Mouse (Mus musculus): ENCODE measurements around the gene Art5. TPM values are rescaled to one million over a fixed set of nuclear protein-coding genes. Genes with fewer than 3 reads are reported as not detected.

Art5 gene
- 0.15 and 0.66 TPM in 2 replicates for polyA plus RNA-seq (2012; rRNA removed)

DNA sequence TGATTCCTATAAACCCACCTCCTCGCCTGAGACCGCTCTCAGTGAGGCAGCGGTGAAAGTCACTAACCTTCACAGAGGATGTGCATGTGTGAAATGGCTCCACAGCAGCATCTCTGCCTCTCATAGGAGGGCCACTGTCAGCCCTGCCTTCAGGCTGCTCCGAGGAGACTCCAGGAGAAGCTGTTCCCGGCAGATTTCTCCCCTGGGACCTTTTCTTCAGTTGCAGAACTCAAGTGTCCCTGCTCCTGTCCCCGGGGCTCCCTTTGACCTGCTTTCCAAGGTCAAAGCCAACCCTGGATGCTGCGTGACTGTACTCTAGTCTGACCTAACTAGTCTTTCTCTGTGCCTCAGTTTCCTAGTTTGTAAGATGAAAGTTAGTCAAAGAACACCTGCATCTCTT, at the start of gene Art5:
TSS of gene Art5 (minus strand) at position 319 of the 400 bp plus-strand sequence.
- DNase-seq (ENCODE audit: low read depth) = no peak

DNA sequence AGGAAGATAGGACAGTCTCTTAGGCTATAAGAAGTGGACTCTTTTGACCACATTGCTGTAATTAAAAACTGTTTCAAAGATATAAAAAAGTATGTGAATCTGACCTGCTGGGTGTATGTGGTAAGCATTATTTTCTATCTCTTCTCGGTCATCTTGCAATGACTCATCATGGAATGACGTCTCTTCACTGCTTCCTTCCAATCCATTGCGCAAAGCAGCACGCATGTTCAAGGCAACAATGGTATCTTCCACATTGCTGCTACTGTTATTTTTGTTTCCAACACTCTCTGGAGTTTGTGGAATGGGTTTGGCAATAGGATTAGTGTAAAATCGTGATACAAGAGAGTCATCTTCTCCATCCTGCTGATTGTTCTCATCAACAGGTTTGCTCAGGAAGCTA, 44.4 kb upstream of the Art5 start:
- peak; percentile 9 for DNase-seq (ENCODE audit: low read depth)

DNA sequence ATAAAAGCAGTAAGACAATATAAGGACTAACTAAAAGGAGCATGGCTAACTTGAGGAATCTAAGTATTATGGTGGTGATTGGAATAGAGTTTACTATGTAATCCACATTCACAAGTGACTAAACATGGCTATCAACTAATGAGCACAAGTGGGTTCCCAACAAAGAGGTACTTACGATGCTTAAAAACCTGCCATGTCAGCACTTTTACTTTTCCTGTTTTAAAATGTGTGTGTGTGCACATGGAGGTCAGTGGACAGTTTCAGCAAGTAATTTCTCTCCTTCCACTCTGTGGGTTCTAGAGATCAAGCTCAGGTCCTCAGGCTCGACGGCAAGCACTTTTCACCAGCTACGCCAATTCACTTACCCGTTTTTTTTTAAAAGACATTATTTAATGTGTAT, 28.6 kb upstream of the Art5 start:
- no peak for DNase-seq (ENCODE audit: low read depth)

DNA sequence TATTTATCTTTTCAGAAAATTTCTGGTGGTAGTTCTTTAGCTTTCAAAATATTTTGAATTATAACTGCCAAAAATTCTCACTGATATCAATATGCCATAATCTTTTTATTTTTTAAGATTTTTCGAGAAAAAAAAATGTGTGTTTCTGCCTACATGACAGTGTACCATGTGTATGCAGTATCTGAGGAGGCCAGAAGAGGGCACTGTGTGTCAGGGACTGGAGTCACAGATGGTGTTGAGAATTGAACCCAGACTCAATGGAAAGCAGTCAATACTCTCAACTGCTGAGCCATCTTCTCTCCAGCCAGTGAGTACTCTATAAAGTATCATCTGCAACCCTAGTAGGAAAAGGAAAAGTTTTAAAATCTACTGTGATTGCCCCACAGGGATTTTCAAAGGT, 28.2 kb upstream of the Art5 start:
- DNase-seq (ENCODE audit: low read depth) = no peak

DNA sequence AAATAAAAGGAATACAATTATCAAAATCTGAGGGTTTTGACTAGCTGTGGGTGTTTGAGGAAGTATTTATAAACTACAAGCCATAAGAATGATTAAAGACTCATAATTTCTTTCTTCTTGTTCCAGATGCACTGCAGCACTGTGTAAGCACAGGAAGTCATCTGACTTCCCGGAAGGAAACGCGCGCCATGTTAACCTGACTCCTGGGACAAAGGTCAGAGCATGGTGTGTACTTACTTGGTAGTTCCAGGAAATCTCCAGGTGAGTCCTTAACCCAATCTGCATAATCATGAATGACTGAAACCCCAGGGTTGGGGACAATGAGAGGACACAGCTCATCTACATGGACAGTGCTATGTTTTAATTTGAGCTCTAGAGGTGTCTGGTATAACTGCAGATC, 23.1 kb upstream of the Art5 start:
- DNase-seq (ENCODE audit: low read depth) = no peak

DNA sequence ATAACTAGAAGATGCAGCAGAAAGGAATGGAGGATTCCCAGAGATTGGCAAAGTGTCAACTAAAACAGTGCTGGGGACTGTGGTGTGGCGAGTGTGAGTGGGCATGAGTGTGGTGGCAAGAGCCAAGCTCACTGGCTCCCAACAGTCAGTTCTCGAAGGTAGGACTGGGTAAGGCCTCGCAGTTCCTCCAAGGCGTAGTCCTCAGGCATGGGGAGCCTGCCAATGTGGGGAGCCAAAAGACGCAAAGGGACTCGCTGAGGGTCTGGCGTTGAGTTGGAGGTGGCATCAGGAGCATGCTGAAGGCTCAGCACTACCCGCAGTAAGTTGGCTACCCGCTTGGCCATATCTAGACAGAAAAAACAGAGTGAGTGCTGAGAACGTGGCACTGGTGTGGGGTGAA, 11.0 kb upstream of the Art5 start:
- no peak for DNase-seq (ENCODE audit: low read depth)

DNA sequence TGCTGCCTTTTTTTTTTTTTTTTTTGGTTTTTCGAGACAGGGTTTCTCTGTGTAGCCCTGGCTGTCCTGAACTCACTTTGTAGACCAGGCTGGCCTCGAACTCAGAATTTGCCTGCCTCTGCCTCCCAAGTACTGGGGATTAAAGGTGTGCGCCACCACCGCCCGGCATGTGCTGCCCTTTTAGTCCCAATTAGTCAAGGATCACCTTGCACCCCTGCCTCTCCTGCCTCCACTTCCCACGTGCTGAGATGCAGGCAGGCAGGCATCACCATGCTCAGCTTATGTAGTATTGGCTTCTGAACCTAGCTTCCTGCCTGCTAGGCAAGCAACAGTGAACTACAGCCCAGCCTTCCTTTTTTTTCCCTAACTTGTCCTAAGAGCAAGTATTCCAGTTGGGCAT, 8.1 kb upstream of the Art5 start:
- no peak for DNase-seq (ENCODE audit: low read depth)

DNA sequence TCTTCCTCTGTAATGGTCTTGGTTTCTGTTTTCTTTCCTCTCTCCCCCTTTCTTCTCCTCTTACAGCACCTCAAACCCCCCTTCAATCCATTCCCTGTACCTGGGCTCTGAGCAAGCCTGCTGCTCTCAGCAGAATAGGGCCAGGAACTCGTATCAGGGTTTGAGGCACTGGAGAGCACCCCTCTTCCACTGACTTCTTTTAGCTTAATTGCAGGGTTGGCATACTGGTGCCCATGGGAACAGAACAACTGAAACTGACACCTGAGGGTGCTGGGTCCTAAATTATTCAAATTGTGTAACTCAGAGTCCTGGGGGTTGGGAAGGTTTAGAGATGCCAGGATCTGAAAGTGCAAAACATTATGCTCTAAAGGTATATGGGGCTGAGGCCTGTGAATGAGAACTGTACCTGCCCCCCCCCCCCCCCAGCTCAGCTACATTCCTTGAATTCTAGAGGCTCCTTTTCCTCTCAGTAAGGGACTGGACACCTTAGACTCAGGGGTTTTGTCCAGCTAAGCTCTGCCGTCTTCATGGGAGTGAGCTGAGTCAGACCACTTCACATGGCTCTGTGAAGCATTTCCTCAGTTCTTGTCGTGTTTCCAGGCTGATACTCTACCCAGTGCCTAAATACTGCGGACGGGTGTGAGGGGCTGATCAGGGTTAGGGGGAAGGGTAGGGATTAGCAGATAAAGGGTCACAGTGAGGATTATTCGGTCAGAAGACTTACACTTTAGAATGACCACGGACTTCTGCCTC, 7.5 kb upstream of the Art5 start, which contains the start of gene Chrna10:
TSS of gene Chrna10 (minus strand) at position 250 of the 753 bp plus-strand sequence.
- DNase-seq (ENCODE audit: low read depth) = no peak

DNA sequence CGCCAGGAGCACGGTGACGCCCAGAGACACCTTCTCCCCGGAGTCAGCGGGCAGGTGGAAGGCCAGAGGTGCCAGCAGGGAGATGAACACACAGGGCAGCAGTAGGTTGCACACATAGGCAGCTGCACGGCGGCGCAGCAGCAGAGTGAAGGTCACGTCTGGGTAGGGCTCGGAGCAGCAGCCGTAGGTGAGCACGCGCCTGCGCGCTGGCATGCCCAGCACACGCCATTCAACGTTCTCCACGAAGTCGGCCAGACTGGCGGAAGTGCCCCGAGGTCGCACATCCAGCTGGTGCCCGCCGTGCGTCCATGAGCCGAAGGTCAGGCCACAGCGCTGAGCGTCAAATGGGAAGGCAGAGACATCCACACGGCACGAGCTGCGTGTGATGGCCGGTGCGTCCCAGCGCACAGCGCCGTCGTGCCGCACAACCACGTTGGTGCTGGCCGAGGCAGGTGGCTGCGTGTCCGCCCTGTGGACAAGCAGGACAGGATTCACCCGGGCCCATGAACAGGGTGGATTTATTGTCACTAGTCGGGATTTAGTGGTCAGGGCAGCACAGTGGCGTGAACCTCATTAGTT, 4.0 kb upstream of the Art5 start:
- DNase-seq (ENCODE audit: low read depth) = no peak

DNA sequence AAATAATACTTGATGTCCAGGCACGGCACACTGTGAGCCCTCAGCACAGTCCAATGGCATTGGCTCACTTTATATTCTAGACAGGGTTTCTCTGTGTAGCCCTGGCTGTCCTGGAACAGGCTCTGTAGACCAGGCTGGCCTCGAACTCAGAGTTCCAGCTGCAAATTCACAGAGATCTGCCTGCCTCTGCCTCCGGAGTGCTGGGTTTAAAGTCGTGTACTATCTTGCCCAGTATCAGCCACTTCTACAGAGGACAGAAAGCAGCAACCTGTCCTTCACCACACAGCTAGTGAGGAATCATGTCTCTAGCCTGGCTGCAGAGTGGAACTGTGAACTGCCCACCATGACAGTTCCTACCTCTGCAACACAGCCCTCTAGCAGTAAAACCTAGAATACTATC, 457 bp upstream of the Art5 start:
- no peak for DNase-seq (ENCODE audit: low read depth)

DNA sequence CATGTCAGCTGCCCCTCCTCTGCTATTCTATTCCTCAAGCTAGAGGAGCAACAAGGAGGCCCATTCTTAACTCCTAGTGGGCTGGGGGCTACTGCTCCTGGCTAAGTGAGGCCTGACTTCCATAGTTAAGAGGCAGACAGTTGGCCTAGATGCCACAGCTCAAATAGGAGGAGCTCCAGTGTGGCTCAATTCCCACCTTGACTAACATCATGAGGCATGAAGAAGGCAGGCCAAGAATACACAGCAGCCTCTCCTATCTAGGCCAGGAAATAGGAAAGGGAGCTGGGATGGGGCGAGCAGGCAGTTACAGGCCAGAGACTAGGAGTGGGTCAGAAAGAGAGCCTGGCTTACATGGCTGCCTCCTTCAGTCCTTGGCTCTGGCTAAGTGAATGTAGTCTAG, 1.1 kb downstream of the Art5 start:
- DNase-seq (ENCODE audit: low read depth) = no peak

DNA sequence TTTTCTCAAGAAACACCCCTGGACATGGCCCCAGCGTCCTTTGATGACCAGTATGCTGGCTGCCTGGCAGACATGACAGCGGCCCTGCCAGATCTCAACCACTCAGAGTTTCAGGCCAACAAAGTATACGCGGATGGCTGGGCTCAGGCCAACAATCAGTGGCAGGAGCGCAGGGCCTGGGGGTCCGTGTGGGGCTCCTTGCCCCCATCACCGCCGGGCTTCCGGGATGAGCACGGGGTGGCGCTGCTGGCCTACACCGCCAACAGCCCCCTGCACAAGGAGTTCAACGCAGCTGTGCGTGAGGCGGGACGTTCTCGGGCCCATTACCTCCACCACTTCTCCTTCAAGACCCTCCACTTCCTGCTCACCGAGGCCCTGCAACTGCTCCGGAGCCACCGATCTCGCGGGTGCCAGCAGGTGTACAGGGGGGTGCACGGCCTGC, 2.6 kb downstream of the Art5 start:
- no peak for DNase-seq (ENCODE audit: low read depth)

DNA sequence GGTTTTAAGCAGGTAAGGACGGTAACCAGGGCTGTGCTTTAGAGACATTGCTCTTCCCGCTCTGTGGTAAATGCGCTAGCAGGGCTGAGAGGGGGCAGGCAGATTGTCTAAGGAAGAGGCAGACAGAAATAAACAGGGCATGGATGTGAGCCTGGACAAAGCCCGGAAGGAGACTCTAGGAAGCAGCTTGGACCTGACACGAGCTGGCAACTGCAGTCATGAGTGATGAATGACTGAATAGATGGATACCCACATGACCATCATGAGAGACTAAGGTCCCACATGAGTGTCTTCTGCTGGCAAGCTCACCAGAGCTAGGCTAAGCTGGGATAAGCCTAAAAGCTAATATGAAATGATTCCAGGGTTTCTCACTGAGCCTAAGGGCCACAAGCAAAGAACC, 5.2 kb downstream of the Art5 start:
- no peak for DNase-seq (ENCODE audit: low read depth)

DNA sequence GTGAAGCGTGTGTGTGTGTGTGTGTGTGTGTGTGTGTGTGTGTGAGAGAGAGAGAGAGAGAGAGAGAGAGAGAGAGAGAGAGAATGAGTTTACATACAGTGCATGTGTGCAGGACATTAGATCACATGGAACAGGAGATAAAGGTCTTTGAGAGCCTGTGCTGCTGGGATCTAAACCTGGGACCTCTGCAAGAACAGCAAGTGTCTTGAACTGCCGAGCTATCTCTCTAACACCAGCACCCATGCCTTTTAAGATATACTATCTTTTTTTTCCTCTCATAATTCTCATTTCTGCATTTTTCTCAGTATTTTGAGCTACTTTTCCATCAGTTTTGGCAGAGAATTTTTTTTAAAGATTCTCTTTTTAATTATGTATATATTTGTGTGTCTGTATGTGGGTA, 5.7 kb downstream of the Art5 start:
- no peak for DNase-seq (ENCODE audit: low read depth)

DNA sequence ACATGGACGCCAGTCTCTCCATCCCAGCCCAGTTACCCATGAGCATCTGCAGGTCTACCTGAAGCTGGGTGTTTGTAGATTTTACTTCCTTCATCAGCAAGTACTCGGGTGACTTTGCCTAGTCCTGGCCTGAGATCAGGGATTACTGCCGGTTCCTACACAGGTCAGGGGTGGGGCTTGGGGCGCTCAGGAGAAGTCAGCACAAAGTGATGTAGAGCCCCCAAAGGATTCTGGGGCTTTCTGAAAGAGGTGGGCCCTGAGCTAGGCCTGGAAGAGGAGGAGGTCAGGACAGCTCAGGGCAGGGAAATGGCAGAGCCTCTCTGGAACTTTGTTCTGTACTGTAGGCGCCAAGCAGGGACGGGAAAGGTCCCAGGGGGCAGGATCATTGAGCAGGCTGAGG, 6.6 kb downstream of the Art5 start:
- DNase-seq (ENCODE audit: low read depth) = no peak

DNA sequence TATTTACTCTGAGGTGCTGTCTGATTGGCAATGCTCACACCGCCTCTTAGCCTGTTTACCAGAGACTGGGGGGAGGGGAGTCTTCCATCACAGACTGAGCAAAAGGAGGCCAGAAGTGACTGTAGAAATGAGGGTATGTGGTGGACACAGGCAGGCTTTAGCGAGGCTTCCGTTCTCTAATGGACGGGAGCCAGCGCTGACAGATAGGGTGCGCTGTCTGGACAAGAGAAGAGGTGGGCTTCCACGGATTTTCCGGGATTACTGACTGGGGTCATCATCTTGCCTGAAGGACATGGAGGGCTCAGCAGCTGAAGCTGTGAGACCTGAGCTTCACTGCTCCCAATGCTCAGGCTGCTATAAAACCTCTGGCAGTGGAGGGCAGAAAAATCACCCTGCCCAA, 7.0 kb downstream of the Art5 start:
- DNase-seq (ENCODE audit: low read depth) = no peak

DNA sequence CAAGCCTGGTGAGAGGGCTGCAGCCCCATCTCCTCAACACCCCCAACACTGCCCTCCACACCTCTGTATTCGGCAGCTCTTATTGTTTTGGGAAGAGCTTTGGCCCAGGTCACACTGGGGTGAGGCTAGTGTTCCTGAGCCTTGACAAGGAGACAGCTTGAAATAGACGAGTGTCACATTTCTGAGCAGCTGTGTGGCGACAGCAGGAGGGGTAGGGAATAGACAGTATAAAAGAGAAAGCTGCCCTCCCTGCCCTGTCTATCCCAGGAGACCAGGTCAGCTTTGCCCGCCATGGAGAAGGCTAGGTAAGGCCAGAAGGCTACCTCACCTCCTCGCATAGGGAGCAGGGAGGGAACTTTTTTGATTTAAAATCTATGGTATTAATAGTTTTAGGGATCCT, 7.8 kb downstream of the Art5 start, which contains the start of gene Art1:
TSS of gene Art1 (plus strand) at position 257 of the 400 bp plus-strand sequence.
- DNase-seq (ENCODE audit: low read depth) = no peak

DNA sequence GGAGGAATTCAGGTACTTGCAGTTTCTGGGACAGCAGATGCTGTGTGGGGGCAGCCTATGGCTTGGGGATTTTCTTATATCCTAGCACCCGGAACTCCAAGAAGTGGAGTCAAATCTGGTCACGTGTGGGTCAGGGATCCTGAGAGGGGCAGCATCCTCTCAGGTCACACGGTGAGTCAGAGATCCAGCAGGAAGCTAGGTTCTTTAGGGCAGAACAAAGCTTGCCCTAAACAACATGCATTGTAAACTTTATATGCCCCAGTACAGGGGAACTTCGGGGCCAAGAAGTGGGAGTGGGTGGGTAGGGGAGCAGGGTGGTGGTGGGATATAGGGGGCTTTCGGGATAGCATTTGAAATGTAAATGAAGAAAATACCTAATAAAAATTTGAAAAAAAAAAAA, 8.4 kb downstream of the Art5 start:
- DNase-seq (ENCODE audit: low read depth) = no peak

DNA sequence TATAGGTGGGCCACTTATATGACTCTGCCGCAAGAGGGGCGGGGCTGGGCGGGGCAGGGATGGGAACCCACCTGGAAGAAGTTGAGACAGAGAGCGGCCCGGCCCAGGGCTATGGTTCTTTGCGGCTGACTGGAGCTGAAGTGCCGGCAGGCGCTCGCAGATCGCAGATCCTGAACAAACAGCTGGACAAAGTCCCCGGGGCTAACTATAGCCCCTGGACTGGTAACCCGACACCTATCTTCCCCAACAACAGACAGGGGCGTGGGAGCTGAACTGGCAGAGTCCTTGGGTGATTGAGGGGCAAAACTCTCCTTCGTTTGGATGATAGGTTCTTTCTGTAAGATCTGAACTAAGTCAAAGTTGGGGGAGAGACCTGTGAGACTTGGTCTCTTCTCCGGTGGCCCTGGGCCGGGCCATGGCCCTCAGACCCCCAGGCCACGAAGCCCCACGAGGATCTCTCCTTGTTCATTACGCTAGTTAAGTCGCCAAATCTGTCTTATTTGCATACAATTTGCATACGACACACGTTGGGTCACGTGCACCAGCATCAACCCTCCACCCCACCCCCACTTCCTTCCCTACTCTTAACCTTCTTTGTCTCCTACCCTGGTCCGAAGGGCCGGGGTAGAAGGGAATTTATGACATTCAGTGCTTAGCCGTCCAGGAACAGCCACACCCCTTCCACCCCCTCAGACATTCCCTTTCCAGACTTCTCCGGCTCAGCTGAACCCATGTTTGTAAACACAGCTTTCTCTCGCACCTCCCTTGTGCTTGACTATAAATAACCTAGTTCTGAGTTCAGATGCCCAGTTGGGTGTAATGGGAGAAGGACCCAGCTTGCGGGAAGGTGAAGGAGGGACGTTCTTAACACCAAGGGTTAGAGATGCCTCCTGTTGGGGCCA, 9.3 kb downstream of the Art5 start:
- no peak for DNase-seq (ENCODE audit: low read depth)

DNA sequence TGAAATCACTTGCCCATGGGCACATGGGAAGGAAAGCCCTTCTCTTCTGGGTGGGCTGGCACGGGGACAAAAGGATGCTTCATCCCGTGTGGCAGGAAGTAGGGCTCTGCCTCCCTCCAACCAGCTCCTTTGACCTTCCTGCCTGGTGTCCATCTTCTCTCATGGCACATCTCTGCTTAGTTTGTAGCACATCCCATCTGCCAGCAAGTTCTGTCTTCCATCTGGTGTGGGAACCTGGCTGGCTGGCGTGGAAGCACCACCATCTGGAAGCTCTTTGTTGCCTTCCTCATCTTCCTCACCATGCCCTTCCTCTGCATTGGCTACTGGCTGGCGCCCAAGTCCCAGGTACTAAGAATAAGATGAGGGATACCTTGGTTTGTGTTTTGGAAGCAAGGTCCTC, 22.0 kb downstream of the Art5 start:
- DNase-seq (ENCODE audit: low read depth) = no peak

DNA sequence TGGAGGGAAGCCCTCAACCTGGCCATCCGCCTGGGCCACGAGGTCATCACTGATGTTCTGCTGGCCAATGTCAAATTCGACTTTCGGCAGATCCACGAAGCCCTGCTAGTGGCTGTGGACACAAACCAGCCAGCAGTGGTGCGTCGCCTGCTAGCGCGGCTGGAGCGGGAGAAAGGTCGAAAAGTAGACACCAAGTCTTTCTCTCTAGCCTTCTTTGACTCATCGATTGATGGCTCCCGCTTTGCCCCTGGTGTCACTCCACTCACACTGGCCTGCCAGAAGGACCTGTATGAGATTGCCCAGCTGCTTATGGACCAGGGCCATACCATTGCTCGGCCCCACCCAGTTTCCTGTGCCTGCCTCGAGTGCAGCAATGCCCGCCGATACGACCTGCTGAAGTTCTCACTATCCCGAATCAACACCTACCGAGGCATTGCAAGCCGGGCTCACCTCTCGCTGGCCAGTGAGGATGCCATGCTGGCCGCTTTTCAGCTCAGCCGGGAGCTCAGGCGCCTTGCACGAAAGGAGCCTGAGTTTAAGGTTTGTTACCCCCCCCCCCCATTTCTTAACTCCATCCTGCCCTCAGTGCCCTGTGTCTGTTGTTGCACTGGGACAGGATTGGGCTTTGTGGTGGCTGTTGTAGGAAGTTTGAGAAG, 25.1 kb downstream of the Art5 start:
- DNase-seq (ENCODE audit: low read depth) = no peak

DNA sequence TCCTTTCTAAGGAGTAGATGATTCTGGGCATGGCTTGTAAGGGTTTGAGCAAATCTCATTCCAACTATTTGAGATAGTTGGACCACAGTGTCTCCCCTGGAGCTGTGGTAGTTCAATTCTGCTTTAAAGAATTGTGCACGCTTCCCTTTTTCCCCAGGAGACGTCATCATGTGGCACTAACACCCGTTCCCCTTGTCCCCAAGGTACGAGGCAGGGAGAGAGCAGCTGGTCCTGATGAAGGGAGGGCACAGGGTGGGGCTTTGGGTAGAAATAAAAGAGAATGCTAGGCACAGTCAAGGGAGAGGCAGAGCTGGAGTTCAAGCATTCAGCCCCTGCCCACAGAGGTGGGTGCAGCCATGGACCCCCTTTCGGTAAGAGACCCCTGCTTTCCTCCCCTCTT, 26.5 kb downstream of the Art5 start, which contains the start of gene Trpc2:
TSS of gene Trpc2 (plus strand) at position 301 of the 400 bp plus-strand sequence.
- DNase-seq (ENCODE audit: low read depth) = no peak
